Mouse (Mus musculus) kidney, postnatal 0 days (tissue): ENCODE data around the gene Jag1. TPM values are rescaled to one million over a fixed set of nuclear protein-coding genes. Genes with fewer than 3 reads are reported as not detected.
A peak's percentile ranks its signal among the peaks of the same experiment; 100 is the strongest.

Source experiments
- ATAC-seq: fragments of 200-750 bp; cut with Nextera tagmentation; replicated peaks from 2 replicates; pipeline ENCODE4 v1.8.0; 2017; ENCODE audit warnings: low read depth, moderate number of reproducible peaks, moderate TSS enrichment, moderate library complexity; ENCODE audit not compliant: low FRiP score
- DNase-seq: peaks from one replicate; pipeline ENCODE4 v3.0.0-alpha.2; 2016; ENCODE audit warnings: low spot score
- H3K27ac ChIP-seq: fragments of 300-500 bp; sonication (generic); 2 replicates; pipeline ENCODE4 v1.5.1; 2014; ENCODE audit warnings: mild to moderate bottlenecking
- H3K27me3 ChIP-seq: fragments of 300-500 bp; sonication (generic); 2 replicates; pipeline ENCODE4 v1.6.1; 2014; ENCODE audit warnings: low read length, mixed read lengths; ENCODE audit not compliant: insufficient read depth
- H3K36me3 ChIP-seq: fragments of 300-500 bp; sonication (generic); 2 replicates; pipeline ENCODE4 v1.6.1; 2014; ENCODE audit warnings: low read length, mixed read lengths; ENCODE audit not compliant: insufficient read depth
- H3K4me1 ChIP-seq: fragments of 300-500 bp; sonication (generic); replicated peaks from 2 replicates; pipeline ENCODE4 v1.6.1; 2014; ENCODE audit warnings: antibody characterized with exemption, low read length, mixed read lengths; ENCODE audit not compliant: insufficient read depth
- H3K4me2 ChIP-seq: fragments of 300-500 bp; sonication (generic); 2 replicates; pipeline ENCODE4 v1.6.1; 2014; ENCODE audit warnings: mild to moderate bottlenecking, low read length, moderate library complexity, mixed read lengths
- H3K4me3 ChIP-seq: fragments of 300-500 bp; sonication (generic); replicated peaks from 2 replicates; pipeline ENCODE4 v1.5.1; 2014; ENCODE audit warnings: low read depth, low read length
- H3K9ac ChIP-seq: fragments of 300-500 bp; sonication (generic); 2 replicates; pipeline ENCODE4 v1.6.1; 2014; ENCODE audit warnings: low read depth, low read length
- H3K9me3 ChIP-seq: fragments of 300-500 bp; sonication (generic); replicated peaks from 2 replicates; pipeline ENCODE4 v1.6.1; 2016; ENCODE audit warnings: low read length, inconsistent platforms, mixed read lengths
- CTCF ChIP-seq: IDR thresholded peaks from 2 replicates; pipeline ENCODE4 v1.5.1; 2016; ENCODE audit warnings: antibody characterized with exemption, low read depth, mild to moderate bottlenecking, moderate library complexity
- WGBS: fragments of 180-500 bp; shearing (Covaris S2); extraction: QIAGEN DNeasy Blood & Tissue Kit; methylation state at CpG from one replicate; pipeline ENCODE4 v1.1.7; 2014; 5-methylcytosine and 5-hydroxymethylcytosine counted together
- polyA plus RNA-seq: library from polyadenylated mRNA; unstranded; fragments of >200 nt; fragmentation: Nextera tagmentation; extraction: Ambion mirVana; gene quantifications from 2 replicates; pipeline ENCODE4 v1.2.1, GENCODE M21; 2015

Jag1 gene
- polyA plus RNA-seq, 1 experiment from 2014 or later, result 47.6 TPM

DNA sequence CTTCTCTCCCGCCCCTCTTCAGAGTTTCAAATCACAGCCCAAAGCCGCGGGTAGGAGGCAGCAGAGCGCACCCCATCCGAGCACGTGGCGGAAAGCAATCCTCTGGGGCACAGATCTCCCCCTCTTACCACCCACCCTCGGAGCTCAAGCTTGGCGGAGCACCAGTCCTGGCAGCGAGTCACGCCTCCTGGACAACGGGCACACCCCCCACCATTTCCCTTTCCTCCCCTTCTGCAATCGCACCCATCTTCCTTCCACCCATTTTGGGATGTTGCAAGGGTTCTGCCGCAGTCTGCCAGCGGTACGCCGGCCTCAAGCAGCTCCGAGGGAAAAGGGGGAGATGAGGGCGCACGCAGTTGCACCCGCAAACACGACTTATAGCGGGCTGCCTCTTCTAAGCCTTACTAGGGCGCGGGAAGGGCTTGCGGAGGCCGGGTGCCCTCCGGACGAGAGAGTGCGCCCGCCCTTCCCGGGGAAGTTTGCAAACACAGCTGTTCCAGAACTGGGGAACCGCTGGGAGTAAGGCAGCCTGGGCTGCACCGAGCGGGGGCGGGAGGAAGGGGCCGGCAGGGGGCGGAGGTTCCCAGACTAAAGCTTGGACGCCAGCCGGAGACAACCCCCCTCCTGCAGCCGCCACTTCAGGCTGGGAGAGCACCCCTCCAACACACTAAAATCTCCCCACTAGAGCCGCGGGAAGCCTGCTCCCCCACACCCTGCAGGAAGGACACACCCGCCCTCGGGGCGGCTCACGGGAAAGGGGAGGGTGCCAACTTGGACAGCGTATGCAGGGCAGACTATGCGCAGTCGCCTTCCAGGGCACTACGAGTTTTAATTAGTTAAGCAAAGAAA, 2.0 kb downstream of the Jag1 start:
- H3K27ac ChIP-seq, result peak overlapping the region; percentile 98
- WGBS, result 0% methylated on average over 51 of the region's 51 CpGs
- H3K4me2 ChIP-seq, result peak overlapping the region; percentile 77
- DNase-seq, result peak; percentile 94
- H3K9me3 ChIP-seq, result no peaks in the 10 kb centered on the region
- peak overlapping the region; percentile 82 for H3K9ac ChIP-seq
- H3K36me3 ChIP-seq, result no peaks in the 10 kb centered on the region
- peaks cover 17% of the 10 kb centered on the region for H3K4me1 ChIP-seq
- no peaks in the 10 kb centered on the region for H3K27me3 ChIP-seq
- ATAC-seq, result peak; percentile 54
- peak; percentile 72 for TF ChIP-seq CTCF
- peak overlapping the region; percentile 58 for H3K4me3 ChIP-seq

DNA sequence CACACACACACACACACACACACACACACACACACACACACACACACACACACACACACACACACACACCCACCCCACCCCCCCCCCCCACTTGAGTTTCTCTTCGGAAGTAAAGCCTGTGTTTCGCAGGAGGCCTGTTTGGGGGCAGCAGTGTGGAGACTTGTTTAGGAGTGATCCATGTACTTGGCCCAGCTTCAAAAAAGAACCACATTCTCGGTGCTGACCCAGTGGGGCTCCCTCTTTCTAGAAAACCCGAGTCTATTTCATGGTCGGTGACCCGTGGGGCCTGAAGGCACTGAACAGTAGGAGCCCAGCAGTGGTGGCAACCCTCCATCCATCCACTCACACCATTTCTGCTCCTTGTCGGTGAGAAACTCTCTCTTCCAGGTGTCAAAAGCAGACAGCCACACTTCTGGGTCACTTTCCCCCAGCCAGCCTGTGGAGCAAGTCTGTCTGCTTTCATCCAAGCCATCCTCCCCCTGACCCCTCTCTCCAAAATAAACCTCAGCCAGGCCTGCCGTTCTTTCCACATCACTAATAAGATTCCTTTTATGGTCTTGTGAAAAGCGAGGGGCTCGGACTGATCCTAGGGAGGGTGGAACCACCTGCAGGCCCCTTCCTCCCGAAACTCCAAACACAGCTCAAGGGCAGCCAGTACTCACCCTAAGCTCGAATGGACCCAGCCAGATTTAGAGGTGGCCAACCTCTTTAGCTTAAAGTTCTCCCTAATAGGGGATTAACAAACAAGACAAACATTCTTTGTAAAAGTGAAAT, 3.0 kb downstream of the Jag1 start:
- H3K9me3 ChIP-seq, result no peaks in the 10 kb centered on the region
- WGBS, result 8% methylated on average over 12 of the region's 12 CpGs
- TF ChIP-seq CTCF, result no peak
- no peaks in the 10 kb centered on the region for H3K27me3 ChIP-seq
- peak overlapping the region; percentile 82; the same call in 1 of the 2 replicates for H3K9ac ChIP-seq
- peaks cover 25% of the 10 kb centered on the region for H3K4me1 ChIP-seq
- H3K4me2 ChIP-seq, result peak overlapping the region; percentile 77
- H3K36me3 ChIP-seq, result no peaks in the 10 kb centered on the region
- DNase-seq, result peak; percentile 53
- H3K27ac ChIP-seq, result peak overlapping the region; percentile 98
- peak overlapping the region; percentile 58 for H3K4me3 ChIP-seq
- ATAC-seq, result no peak

DNA sequence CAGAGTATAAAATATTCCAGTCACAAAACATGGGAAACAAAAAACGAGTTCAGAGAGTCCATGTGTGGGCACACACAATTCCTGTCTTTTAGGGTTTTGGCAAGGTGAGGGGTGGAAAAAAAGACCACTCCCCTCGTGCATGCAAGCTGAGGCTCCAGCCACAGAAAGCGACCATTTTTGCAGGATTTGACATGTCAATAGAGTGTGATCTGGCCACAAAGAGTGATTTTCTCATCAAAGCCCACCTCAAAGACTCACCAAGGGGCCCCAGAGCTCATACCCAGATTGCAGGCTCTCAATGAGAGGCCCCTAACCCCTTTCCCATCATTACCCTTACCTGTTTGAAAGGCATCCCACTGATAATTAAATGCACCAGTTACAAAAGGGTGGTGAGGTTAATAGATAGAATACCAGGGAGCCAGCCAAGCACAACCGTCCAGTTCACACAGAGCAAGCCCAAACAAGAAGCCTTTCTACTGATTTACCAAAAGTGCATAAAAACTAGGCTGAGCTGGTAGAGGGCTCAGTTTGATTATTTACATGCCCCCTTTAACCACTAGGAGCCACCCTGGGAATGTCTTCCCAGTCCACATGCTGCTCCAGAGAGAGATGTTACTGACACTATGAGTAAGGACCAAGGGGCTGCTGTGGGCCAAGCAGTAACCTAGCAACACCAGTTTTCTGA, 6.1 kb downstream of the Jag1 start:
- Histone ChIP-seq H3K36me3 (peaks cover 4% of the 10 kb centered on the region; the same call in 1 of the 2 replicates), H3K4me3 (0 out of 2 replicates have a peak overlapping the region, but pooled peaks have one; percentile 6), H3K4me1 (peaks cover 37% of the 10 kb centered on the region), H3K4me2 (peak overlapping the region; percentile 46), H3K27me3 (no peaks in the 10 kb centered on the region), H3K9ac (0 out of 2 replicates have a peak overlapping the region, but pooled peaks have one; percentile 13), H3K27ac (peak overlapping the region; percentile 76), H3K9me3 (no peaks in the 10 kb centered on the region)
- ATAC-seq, result peak; percentile 45
- TF ChIP-seq CTCF, result peak; percentile 60
- peak; percentile 56 for DNase-seq
- 39% methylated on average over 4 of the region's 4 CpGs for WGBS

DNA sequence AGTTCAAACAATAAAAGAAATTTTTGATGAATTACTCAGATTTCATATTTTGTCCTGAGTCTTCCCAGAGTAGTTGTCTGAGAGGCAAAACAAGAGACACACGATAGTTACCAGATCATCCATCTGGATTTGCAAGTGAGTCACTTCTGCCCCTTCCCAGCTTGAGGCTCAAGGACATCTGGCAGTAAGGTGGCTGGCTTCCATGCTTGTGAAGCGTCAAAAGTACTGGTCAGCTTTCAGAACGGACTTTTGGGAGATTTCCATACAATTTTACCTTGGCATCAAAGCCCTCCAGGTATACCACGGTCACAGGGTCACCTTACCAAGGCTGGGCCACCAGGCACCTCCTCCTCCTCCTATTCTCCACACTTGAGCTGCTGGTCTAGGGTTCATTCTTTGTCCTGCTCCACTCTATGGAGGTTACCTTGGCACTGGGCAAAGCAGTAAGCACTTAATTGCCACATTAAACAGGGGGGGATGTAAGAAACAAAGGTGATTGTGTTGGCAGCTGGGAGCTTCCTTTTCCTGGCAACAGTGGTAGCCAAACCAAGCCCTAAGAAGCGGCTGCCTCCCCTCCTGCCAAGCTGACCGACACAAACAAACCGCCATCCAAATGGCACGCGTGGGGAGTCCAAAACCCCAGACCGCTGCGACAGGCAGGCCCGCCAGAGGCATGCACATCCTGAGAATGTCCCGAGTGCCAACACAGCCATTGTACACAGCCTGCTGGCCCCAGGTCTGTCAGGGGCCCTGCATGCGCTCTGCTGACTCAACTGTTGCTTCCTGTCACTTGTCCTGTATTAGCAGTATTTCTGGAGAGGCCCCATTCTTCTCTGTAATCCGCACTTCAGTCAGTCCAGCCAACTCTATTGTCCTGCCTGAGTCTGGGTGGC, 6.9 kb downstream of the Jag1 start:
- TF ChIP-seq CTCF, result no peak
- WGBS, result 31% methylated on average over 15 of the region's 15 CpGs
- Histone ChIP-seq H3K9me3 (no peaks in the 10 kb centered on the region), H3K4me3 (no peak overlapping the region), H3K9ac (no peak overlapping the region), H3K4me2 (peak overlapping the region; percentile 46), H3K36me3 (peaks cover 11% of the 10 kb centered on the region), H3K27ac (peak overlapping the region; percentile 76), H3K27me3 (no peaks in the 10 kb centered on the region), H3K4me1 (peaks cover 37% of the 10 kb centered on the region)
- ATAC-seq (no peak), DNase-seq (no peak)

DNA sequence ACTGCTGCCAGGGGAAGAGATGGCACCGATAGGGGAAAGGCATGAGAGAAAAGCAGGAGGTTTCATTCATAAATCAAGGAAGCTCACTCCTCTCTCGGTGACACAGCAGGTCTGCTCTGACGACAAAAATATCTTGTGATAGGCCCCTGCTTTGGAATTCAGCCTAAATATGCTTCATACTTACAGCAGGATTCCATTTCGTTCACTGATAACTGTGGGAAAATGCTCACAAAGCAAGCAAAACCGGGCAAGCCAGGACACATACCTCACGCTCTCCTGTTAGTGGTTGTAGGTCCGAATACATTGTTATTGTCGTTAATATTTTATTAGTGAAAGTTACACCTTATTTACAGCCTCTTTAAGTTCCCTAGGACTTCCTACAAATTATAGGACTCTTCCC, 8.5 kb downstream of the Jag1 start:
- Histone ChIP-seq H3K9me3 (no peaks in the 10 kb centered on the region), H3K27ac (no peak overlapping the region), H3K4me1 (peaks cover 32% of the 10 kb centered on the region), H3K9ac (no peak overlapping the region), H3K4me2 (peak overlapping the region; percentile 40), H3K4me3 (no peak overlapping the region), H3K36me3 (peaks cover 20% of the 10 kb centered on the region), H3K27me3 (no peaks in the 10 kb centered on the region)
- DNase-seq (no peak), ATAC-seq (no peak)
- no peak for TF ChIP-seq CTCF
- WGBS, result 46% methylated on average over 8 of the region's 8 CpGs
